Mouse (Mus musculus): ENCODE data around the gene Spin2d. TPM values are rescaled to one million over a fixed set of nuclear protein-coding genes. Genes with fewer than 3 reads are reported as not detected.
"Not testable (repeated sequence)": the region's sequence is repeated elsewhere in the genome, so short reads cannot be mapped to it uniquely, and the experiment has no call there.

Spin2d gene
- not detected in 2 replicates for polyA plus RNA-seq (2015; fragmentation: Nextera tagmentation; extraction: Ambion mirVana)

DNA sequence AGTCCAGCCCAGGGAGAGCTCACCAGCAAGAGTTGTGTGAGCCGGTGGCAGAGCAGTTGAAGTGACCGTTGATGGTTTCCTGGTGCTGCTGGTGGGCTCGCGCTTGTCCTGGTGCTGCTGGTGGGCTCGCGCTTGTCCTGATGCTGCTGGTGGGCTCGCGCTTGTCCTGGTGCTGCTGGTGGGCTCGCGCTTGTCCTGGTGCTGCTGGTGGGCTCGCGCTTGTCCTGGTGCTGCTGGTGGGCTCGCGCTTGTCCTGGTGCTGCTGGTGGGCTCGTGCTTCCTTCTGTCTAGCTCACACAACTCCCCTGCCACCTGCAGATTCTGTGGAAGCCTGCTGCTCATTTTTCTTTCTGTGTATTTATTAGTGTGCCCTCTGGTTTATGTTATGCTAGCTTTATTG lies at the start of gene Spin2d:
Gene Spin2d, minus strand, starts transcription at position 101 of the 400 bp plus-strand sequence.
- not testable (repeated sequence) for ATAC-seq; H3K9me3 ChIP-seq; H3K27me3 ChIP-seq (replicated peaks); H3K36me3 ChIP-seq; H3K4me1 ChIP-seq (replicated peaks); H3K27ac ChIP-seq; H3K4me2 ChIP-seq (replicated peaks); H3K9ac ChIP-seq; H3K4me3 ChIP-seq (replicated peaks)
- 76% methylated on average over 6 of the region's 15 CpGs for WGBS

DNA sequence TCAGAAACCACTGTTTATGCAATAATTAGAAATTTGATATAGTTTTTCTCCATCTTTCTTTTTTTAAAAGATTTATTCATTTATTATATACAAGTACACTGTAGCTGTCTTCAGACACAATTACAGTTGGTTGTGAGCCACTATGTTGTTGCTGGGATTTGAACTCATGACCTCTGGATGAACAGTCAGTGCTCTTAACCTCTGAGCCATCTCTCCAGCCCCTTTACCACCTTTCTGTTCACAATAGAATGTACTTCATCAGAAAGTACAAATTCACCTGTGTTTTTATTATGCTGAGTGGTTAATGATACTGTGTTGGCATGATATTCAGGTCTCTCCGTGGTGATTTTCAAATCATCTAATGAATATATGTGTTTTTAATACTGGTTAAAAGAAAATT lies 48.6 kb upstream of the Spin2d start:
- Histone ChIP-seq H3K9me3 (no peaks in the 10 kb centered on the region), H3K4me3 (replicated peaks) (no peak overlapping the region), H3K36me3 (no peaks in the 10 kb centered on the region), H3K4me1 (replicated peaks) (no peaks in the 10 kb centered on the region), H3K27ac (no peak overlapping the region), H3K27me3 (replicated peaks) (no peaks in the 10 kb centered on the region; the same call in 1 of the 2 replicates), H3K9ac (no peak overlapping the region), H3K4me2 (replicated peaks) (no peak overlapping the region)
- whole genome bisulfite sequencing: 61% methylated on average over 1 of the region's 1 CpGs
- ATAC-seq: no peak

GRCm38 (mm10) chrX:73213819-73214564 lies 37.2 kb upstream of the Spin2d start, which contains the start of gene Xlr4b:
Xlr4b (plus strand) TSS chrX:73214333.
- not testable (repeated sequence) for ATAC-seq; H3K27me3 ChIP-seq (replicated peaks); H3K27ac ChIP-seq; H3K4me2 ChIP-seq (replicated peaks); H3K9me3 ChIP-seq; H3K36me3 ChIP-seq; H3K4me3 ChIP-seq (replicated peaks); H3K4me1 ChIP-seq (replicated peaks); H3K9ac ChIP-seq
- WGBS: 75% methylated on average over 19 of the region's 19 CpGs

- not testable (repeated sequence) for H3K4me2 ChIP-seq (replicated peaks); H3K4me1 ChIP-seq (replicated peaks); ATAC-seq; H3K27ac ChIP-seq; H3K9ac ChIP-seq; H3K36me3 ChIP-seq; H3K9me3 ChIP-seq; H3K27me3 ChIP-seq (replicated peaks); H3K4me3 ChIP-seq (replicated peaks)
- WGBS: 75% methylated on average over 12 of the region's 12 CpGs
Observed at GRCm38 (mm10) chrX:73191934-73192333, 15.1 kb upstream of the Spin2d start, which contains the start of gene Xlr3b. Xlr3b (plus strand) TSS chrX:73192207.

DNA sequence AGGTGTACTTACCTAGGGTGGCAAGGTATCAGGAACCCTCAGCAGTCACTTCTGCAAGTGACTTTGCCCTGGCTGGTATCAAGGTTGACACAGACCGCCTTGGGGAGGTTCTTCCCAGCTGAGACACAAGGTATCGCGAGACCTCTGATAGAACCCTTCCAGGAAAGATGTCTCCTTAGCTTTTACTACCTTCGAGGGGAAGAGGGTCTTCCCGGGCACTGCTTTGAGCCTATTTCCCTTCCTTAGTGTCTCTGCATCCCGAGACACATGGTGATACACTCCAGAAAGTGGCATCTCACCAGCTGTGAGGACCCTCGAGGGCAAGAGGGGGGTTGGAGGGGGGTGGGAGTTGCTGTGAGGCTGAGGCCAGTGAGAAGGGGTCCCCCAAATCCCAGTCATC lies 27.4 kb downstream of the Spin2d start, which contains the start of gene DXBay18:
Gene DXBay18, minus strand, starts transcription at position 101 of the 400 bp plus-strand sequence.
- H3K4me3 ChIP-seq (replicated peaks); ATAC-seq; H3K36me3 ChIP-seq; H3K27ac ChIP-seq; H3K4me2 ChIP-seq (replicated peaks); H3K27me3 ChIP-seq (replicated peaks); H3K4me1 ChIP-seq (replicated peaks); H3K9me3 ChIP-seq; H3K9ac ChIP-seq: not testable (repeated sequence)
- WGBS: no CpG with 5 or more reads among the region's 7 CpGs

- not testable (repeated sequence) for ATAC-seq; H3K4me2 ChIP-seq (replicated peaks); H3K4me1 ChIP-seq (replicated peaks); H3K36me3 ChIP-seq; H3K9ac ChIP-seq; H3K27ac ChIP-seq; H3K9me3 ChIP-seq; H3K27me3 ChIP-seq (replicated peaks); H3K4me3 ChIP-seq (replicated peaks)
- WGBS: no CpG with 5 or more reads among the region's 20 CpGs
Observed at GRCm38 (mm10) chrX:73148496-73148895, 28.3 kb downstream of the Spin2d start, which contains the start of gene Xlr5b. Xlr5b (plus strand) TSS chrX:73148796.

GRCm38 (mm10) chrX:73143218-73143618 lies 33.6 kb downstream of the Spin2d start:
- not testable (repeated sequence) for H3K9me3 ChIP-seq; H3K27me3 ChIP-seq (replicated peaks); H3K36me3 ChIP-seq; H3K9ac ChIP-seq; H3K27ac ChIP-seq; H3K4me1 ChIP-seq (replicated peaks); H3K4me2 ChIP-seq (replicated peaks); H3K4me3 ChIP-seq (replicated peaks)
- no CpG with 5 or more reads among the region's 7 CpGs for WGBS
- ATAC-seq: peak; percentile 67

Other genes with a start within 250 kb of the Spin2d start
- 6.8 and 6.9 TPM in 2 replicates for gene Zfp185, start 189.7 kb downstream of the Spin2d start, polyA plus RNA-seq (2015; fragmentation: Nextera tagmentation; extraction: Ambion mirVana)
- 0.09 TPM in 1 of 2 replicates, not detected in the other for gene Pnma5, start 139.9 kb downstream of the Spin2d start, polyA plus RNA-seq (2015; fragmentation: Nextera tagmentation; extraction: Ambion mirVana)
- gene Pnma3, start 112.2 kb downstream of the Spin2d start, polyA plus RNA-seq (2015; fragmentation: Nextera tagmentation; extraction: Ambion mirVana): 0.16 TPM in 1 of 2 replicates, not detected in the other
- 2.3 and 2.4 TPM in 2 replicates for gene Xlr4a, start 94.5 kb downstream of the Spin2d start, polyA plus RNA-seq (2015; fragmentation: Nextera tagmentation; extraction: Ambion mirVana)
- 6.2 and 7.5 TPM in 2 replicates for gene Xlr3a, start 79.9 kb downstream of the Spin2d start, polyA plus RNA-seq (2015; fragmentation: Nextera tagmentation; extraction: Ambion mirVana)
- 0.13 and 0.24 TPM in 2 replicates for gene Gm14685, start 59.9 kb downstream of the Spin2d start, polyA plus RNA-seq (2015; fragmentation: Nextera tagmentation; extraction: Ambion mirVana)
- 0.24 TPM in 1 of 2 replicates, not detected in the other for gene Xlr5b, start 28.2 kb downstream of the Spin2d start, polyA plus RNA-seq (2015; fragmentation: Nextera tagmentation; extraction: Ambion mirVana)
- not detected in 2 replicates for gene DXBay18, start 27.5 kb downstream of the Spin2d start, polyA plus RNA-seq (2015; fragmentation: Nextera tagmentation; extraction: Ambion mirVana)
- 9.0 and 9.8 TPM in 2 replicates for gene Xlr3b, start 15.2 kb upstream of the Spin2d start, polyA plus RNA-seq (2015; fragmentation: Nextera tagmentation; extraction: Ambion mirVana)
- gene Xlr4b, start 37.3 kb upstream of the Spin2d start, polyA plus RNA-seq (2015; fragmentation: Nextera tagmentation; extraction: Ambion mirVana): 1.0 and 1.4 TPM in 2 replicates
- gene F8a, start 51.3 kb upstream of the Spin2d start, polyA plus RNA-seq (2015; fragmentation: Nextera tagmentation; extraction: Ambion mirVana): 13.4 and 14.6 TPM in 2 replicates
- 0.84 and 0.91 TPM in 2 replicates for gene Xlr4c, start 66.1 kb upstream of the Spin2d start, polyA plus RNA-seq (2015; fragmentation: Nextera tagmentation; extraction: Ambion mirVana)
- not detected in 2 replicates for gene Xlr3c, start 88.4 kb upstream of the Spin2d start, polyA plus RNA-seq (2015; fragmentation: Nextera tagmentation; extraction: Ambion mirVana)
- gene Xlr5a, start 116.0 kb upstream of the Spin2d start, polyA plus RNA-seq (2015; fragmentation: Nextera tagmentation; extraction: Ambion mirVana): 0.50 TPM in 1 of 2 replicates, not detected in the other
- gene Xlr5c, start 116.0 kb upstream of the Spin2d start, polyA plus RNA-seq (2015; fragmentation: Nextera tagmentation; extraction: Ambion mirVana): 0.19 and 0.29 TPM in 2 replicates
- not detected in 2 replicates for gene Gm45015, start 159.9 kb upstream of the Spin2d start, polyA plus RNA-seq (2015; fragmentation: Nextera tagmentation; extraction: Ambion mirVana)
- gene Zfp275, start 165.6 kb upstream of the Spin2d start, polyA plus RNA-seq (2015; fragmentation: Nextera tagmentation; extraction: Ambion mirVana): 9.9 and 10.2 TPM in 2 replicates
- gene Gm18336, start 221.7 kb upstream of the Spin2d start, polyA plus RNA-seq (2015; fragmentation: Nextera tagmentation; extraction: Ambion mirVana): not detected in 2 replicates
- 0.32 and 0.54 TPM in 2 replicates for gene Zfp92, start 234.1 kb upstream of the Spin2d start, polyA plus RNA-seq (2015; fragmentation: Nextera tagmentation; extraction: Ambion mirVana)

Measured in intestine, embryonic 15.5 days (tissue).